Mouse (Mus musculus): ENCODE measurements around the gene Esyt3.

Gene Esyt3

DNA sequence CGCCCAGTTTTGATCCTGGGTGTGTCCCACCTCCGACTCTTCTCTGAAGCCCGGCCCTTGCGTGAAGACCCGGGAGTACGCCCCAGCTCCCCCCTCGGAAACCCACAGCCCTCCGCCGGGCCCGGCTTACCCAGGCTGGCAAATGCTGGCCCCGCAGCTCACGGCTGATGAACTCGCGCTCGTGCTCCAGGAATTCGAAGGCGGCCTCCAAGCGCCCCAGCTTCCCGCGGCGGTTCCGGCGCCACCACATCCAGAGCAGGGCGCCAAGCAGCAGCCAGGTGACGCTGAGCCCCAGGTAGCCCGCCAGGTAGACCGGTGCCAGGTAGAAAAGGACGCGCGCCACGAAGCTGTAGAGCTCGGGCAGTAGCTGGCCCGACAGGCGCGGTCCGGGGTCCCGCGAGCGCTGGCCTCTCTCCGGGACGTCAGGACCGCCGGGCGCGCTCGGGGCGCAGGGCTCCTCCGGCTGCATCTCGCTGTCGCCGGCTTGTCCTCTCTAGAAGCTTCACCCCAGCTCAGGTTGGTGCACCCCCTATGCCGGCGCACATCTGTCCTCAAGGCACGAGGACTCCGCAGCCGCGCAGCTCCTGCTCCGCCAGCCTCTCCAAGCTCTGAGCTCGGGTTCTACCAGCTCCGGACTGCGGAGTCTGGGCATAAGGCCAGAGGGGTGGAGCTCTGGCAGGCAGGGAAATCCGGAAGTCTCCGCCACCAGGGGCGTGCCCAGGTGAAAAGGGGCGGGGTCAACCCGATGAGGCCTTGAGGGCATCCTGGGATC, at the start of gene Esyt3:
Esyt3 (minus strand) TSS at position 637 of the 772 bp plus-strand sequence.
- peak; percentile 8 for DNase-seq

DNA sequence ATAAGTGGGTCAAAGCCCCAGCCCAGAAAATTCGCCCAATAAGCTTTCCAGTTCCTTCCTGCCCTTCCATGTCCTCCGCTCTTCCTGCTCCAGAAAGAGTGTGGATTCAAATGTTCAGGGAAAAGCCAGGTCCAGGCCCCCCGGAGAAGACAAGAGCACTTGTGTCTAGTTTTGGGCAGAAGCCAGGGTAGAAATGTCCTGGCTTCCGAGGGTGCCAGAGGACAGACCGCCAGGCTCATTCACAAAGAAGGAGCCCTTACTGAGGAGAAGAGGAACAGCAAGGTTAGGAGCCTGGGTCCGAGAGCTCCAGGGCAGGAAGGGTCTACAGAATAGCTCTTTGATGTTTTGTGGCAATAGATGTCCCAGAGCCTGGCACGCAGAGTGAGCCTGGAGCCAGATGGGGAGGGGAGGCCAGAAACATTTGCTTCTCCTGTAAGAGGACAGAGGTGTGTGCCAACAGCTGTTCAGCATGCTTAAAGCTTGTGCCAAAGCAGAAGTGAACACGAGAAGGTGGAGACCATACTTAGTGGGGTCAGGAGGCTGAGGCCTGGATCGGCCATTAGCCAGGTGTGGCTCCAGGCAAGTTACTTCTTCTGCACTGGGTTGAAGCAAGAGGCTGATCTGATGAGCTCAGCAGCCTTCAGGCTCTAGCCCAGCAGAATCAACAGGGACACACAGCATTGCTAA, 43.1 kb upstream of the Esyt3 start:
- no peak for DNase-seq

DNA sequence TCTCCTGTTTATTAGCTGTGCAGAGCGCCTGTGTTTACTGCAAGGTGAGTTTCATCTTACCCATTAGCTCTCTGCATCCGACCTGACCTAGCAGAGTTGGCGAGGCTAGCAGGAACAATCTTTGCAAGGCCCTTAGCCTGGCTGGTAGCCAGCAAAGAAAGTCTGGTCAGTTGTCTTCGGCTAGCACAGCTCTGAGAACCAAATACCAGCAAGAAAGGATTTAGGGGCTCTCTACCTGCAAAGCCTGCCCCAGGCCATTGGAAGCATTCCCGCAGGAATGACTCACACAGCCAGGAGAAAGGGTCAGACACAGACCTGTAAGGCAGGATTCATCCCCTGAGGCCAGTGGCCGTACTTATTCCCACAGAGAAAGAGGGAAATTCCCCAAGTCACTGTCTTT, 42.4 kb upstream of the Esyt3 start:
- DNase-seq, result peak; percentile 32

DNA sequence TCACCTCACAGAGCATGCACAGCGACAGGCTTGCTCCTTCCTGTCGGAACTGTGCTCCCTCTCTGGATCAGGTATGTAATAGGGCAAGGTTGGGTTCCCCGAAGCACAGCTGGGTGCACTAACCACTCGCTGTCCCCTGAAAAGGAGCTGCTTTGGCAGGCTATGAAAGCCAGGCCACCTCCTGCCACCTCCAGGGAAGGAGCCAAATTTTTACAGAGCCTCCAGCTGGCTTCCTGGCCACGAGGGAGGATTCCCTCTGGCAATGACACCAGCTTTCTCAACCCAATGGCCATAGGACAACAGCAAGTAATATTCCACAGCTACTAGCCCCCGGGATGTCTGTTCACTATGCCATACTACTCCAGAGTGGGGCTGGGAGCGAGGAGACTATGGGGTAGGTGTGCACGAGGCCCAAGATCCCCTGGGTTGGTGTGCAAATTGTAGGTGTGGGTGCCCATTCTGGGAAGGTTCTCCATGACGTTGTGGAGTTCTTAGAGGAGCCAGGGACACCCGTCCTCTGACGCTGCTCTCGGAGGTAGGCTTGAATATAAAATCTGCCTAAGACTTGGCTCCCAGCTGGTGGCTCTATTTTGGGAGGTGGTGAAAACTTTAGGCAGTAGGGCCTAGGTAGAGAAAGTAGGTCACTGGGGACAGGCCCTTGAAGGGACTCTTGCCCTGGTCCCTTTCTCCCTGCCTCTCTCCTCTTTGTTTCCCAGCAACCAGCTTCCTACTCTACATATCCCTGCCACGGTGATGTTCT, 38.9 kb upstream of the Esyt3 start:
- DNase-seq, result peak; percentile 34

DNA sequence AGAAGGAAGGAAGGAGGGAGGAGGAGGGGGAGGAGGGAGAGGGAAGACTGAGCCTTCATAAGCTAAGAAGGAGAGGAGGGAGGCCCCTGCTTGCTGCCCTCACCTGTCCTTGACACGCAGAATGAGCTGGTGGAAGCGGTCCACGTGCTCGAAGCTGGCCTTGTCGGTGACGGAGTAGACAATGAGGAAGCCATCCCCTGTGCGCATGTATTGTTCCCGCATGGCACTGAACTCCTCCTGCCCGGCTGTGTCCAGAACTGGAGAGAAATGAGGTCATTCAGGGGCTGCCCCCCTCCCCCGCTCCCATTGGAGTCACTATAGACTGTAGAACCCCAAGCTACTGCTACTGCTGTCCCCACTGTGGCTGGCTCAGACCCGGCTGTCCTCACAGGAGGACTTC, 36.0 kb upstream of the Esyt3 start:
- no peak for DNase-seq

DNA sequence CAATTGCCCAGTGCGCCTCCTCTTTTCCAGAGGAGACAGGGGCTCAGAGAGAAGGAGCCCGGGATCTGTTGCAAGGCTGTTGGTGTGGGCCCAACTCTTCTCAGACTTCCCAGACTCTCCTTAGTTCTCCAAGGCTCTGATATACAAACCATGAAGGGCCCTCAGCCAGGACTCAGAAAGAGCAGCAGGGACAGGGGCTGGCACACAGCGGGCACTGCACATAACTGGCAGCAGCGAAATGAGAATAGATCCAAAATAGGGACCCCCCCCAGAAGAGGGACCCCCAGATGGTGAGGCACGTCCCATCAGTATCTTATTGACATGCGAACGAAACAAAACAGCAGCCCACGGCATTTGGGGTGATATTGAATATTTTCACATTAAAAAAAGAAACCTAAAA, 34.8 kb upstream of the Esyt3 start:
- DNase-seq, result no peak

DNA sequence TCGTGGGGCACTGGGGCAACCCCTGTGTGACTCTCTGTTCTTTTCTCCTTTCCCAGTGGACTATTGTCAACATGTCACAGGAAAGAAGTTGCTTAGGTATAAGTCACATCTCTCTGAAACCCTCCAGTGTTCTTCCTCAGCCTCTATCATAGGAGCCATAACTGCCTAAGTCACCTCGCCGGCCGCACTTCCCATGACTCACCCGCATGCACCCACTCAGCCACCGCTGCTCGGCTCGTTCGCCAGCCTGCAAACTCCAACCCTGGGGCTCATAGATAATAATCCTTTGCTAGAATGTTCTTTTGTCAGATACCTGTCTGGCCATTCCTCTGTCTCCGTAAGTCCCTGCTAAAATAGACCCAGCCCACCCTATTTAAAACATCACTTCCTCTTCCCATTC, 33.2 kb upstream of the Esyt3 start:
- no peak for DNase-seq

DNA sequence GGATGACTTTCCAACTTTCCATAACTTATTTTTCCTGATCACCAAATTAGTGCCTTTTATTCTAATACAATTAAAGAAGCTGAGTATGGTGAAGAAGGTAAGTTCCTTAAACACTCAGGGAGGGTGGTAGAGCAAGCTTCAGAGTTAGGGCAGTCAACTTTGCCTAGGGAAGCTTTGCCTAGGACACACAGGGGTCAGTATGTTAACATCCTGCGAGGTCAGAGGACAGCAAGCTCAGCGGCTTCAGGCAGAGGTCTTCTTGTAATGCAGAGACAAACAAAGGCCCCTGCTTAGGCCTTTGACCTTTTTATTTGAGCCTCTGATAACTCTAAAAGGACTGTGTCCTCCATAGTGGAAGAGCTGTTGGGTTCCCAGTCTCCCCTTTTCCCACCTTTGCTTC, 32.4 kb upstream of the Esyt3 start:
- DNase-seq, result no peak

DNA sequence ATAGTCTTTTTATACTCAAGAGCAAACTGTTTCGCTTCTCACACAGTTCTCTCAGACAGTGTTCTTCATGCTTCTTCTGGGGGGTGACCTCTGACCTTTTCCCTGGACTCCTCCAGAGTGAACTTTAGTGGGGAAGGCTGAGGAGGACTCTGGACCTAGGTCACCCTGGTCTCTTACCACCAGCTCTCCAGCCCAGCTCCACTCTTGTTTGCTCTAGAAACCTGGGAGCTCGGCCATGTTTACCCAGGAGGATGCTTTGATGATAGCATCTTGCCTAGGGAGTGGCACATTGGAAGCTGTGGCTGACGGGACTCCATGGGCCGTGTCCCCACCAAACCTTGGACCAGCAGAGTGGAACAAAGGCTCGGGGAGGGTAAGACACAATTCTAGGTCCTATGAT, 31.8 kb upstream of the Esyt3 start:
- no peak for DNase-seq

DNA sequence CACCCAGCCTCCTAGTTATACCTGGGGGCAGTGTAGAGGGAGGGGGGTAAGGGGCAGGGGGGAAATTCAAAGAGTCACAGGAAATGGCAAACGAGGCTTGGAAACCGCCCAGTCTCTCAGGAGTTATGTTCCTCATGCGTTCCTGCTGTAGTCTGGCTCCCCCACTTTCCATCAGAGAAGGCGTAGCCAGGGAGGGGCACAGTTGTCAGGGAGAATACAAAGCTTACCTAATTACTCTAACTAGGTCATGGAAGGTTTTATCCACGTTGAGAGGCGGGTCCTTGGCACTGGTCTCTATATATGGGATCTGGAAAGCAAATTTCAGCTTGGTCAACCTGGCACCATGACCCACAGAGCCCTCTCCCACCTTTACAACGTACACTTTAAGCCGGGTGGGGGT, 31.1 kb upstream of the Esyt3 start:
- DNase-seq, result no peak

DNA sequence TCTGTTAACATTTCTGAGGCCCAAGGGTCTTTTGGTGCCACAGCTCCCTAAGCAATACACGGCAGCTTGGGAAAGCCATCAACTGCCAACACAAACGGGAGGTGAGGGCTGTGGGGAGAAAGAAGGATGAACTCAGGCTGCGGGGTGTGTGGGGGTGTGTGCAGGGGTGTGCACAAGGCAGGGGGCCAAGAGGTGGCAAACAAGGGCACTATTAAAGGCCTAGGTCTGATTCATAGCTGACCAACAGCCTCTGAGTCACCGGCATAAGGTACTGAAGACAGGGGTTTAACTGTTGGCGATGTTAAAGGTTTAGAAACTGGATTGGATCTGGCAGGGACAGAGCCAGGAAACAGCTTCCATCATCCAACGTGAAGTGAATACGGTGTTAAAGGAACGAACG, 30.5 kb upstream of the Esyt3 start:
- no peak for DNase-seq

DNA sequence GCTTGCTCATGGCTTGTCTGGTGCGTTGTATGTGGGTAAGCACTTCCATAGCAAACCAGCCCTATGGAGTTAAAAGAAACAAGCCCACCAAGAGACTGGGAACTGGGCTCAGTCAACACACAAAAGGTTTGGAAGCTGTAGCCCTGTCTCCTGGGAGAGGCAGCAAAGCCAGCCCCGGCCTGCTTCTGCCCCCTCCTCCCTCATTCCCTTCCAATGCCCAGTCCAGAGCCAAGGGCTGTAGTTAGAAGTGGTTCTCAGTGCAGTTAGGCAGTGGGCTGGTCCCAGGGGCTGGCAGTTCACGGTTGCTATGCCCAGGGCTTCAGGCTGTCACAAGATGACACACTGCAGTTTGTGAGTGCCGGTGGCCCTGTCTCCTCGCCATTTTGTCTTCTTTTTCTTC, 29.7 kb upstream of the Esyt3 start:
- no peak for DNase-seq

DNA sequence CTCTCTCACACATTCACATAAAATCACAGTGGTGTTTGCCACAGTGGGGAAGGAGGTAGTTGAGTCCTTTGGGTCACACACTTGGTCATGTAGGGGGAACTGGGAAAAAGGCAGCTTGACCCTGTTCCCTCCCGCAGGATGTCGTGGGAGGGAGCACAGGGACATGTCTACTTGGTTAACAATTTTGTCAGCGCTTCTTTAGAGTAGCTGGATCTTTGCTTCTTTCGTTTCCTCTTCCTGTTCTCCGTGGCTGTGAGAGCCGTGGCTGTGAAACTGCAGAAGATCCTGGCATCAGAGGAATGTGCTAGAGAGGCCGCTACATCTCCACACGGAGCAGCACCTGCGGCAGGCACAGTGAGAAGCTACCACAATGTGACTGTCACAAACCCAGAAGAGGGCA, 24.2 kb upstream of the Esyt3 start:
- no peak for DNase-seq

DNA sequence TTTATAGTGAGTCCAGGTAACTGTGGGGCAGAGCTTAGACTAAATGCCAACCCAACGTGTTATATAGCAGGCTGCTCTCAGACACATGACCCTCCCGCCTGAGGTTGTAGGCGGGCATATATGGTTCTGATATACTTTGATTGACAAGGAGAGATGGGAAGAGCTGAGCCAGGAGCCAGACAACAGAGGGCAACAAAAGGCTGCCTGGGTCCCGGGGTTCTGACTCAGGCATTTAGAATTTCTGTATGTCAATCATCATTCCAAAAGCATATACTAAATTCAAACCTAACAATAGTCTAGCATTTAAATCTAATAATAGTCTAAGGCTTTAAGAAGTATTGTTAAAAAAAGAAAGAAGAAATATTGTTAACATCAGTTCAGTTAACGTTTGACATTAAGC, 20.8 kb upstream of the Esyt3 start:
- no peak for DNase-seq

DNA sequence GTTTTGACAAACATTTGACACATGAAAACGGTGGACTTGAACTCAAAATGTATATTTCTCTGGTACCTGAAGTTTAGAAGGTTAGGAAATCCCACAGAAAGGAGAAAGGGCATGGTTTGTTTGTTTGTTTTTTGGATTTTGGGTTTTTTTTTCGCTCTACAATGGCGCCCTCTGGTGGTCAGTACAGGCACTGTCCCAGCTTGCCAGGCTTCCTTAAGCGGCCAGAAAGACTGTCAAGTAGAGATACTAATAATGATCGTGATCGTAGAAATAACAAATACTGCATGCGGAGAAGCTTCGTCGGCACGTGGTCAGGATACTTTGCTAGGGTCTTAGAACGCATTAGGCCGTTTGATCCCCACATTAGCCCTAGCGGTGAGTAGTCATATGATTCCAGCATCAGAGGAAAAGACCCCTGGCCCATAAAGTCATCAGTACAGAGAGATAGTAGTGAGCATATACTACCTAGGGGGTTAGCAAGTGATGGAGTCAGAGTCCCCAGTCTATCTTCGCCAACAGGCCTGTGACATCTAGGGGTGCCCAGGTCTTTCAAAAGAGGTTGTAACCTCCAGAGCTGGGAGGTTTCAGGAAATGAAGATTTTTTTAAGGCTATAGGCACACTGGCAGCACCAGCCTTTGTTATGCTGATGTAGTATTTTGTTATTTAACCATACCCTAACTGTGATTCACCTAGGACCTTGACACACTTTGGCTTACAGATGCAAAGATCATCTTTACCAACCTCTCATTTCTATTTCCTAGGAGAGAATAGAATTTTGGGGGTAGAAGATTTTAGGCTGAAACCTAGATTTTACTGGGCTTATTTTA, 18.4 kb upstream of the Esyt3 start:
- DNase-seq, result peak; percentile 33

DNA sequence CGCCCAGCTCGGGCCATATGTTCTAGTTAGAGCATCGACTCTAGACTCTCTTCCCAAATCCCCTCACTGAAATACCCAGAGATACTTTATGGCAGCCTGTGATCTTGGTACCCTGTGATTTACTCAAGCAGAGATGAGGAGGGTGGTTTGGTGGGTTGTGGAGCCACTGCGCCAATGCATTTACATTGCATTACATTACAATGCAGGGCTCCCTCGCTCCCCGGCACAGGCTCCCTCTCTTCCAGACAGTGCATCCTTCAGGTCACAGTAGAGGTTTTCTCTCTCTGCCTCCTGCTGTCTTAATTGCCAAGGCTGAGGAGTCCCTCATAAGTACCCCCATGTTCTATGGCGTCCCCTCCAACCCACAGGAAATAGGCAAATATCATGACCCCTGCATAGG, 10.1 kb upstream of the Esyt3 start:
- no peak for DNase-seq

DNA sequence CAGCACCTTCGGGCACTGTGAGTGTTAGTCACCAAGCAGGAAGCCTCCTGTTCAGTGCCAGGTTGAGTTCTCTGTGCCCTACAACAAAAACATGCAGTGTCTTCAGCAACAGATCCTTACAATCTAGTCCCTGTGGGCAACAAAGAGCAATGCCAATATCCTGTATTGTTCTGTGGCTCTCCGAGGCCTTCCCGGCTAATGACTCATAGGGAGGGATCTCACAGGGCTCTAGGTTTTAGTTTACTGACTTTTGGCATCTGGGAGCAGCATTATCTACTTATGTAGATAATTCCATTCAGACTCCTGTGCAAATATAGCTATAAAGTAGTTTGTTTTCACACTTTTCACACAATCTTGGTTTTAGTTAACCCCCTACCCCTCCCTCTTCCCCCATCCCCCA, 7.5 kb upstream of the Esyt3 start:
- DNase-seq, result no peak

DNA sequence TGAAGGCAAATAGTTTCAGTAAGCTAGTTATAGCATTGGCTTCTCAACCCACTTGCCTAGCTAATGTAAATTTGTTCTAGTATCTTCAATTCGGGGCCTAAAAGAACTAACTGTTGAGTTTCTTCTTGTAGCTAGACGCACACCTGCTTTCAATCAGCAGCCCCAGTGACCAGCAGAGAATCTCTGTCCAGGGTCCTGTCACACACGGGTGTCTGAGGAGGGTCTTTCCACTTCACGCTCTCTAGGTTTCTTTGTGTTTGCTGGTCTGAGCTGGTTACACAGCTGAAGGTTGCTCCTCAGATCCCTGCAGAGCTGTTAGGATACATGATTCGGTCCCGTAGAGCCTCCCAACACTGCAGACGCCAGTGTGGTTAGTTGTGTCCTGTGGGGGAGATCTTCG, 4.7 kb upstream of the Esyt3 start:
- no peak for DNase-seq

DNA sequence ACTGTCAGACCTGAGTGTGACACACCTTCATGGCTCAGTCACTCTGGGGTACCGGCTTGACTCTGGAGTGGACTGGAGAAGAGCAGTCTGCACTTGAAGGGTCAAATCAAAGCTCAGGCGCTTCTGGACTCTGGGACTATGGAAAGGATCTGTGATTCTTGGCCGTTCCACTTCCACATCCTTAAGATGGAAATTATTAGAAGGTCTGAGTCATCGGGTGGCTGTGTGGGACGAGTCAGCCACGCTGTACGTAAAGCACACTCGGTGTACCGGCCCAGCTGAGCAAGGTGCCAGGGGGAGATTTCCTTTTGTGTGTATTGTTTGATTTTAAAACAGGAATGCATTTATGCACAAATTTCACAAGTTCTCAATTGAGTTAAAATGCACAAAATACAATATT, 3.6 kb upstream of the Esyt3 start:
- no peak for DNase-seq

DNA sequence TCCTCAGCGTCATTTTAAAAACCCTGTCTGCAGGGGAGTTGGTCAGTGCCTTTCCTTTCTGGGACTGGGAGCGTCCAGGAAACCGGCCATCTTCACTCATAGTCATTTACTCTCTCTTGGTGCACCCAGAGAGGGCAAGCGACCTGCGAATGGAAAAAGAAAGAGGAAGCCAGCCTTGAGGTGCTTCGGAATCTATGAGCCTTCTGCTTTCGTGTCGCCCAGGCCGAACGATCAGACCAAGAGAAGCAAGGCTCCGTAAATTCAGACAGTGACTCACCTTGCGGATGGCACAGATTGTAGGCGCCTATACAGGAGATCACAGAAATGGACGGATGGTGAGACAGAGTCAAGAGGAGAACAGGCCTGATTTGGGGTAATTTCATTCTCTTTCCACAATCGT, 655 bp upstream of the Esyt3 start:
- DNase-seq, result no peak

DNA sequence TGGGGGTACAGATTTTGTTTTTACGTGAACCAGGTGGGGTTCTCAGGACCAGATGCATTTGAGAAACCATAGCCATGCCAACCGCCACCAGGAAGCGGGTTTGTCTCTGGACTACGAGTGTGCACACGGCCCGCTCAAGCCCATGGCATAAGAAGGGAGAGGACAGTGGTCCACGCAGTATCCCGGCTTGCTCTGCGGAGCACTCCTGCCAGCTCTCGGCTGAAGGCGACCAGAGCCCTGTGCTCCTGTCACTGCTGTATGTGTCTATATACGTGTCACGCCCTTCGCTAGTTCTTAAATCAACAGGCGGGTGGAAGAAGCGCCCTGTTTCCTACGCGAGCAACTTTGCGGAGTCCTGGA, 816 bp downstream of the Esyt3 start:
- DNase-seq, result no peak

DNA sequence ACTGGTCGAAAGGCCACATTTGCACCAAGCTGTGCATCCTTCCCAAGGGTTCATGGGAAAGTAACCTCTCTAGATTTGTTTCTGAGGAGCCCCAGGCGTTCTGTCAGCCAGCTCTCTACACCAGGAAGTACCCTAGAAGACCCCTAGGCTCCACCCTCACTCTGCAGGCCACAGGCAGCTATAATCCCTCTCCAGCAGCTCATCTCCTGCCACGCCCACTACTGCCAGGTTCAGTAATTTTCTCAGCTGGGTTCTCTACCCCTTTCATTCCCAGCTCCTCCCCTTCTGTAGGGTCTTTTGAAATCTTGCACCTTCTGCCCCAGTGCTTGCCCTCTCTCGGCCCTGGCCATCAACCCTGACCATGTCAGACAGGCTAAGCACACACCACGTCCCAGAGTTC, 2.4 kb downstream of the Esyt3 start:
- DNase-seq, result no peak

DNA sequence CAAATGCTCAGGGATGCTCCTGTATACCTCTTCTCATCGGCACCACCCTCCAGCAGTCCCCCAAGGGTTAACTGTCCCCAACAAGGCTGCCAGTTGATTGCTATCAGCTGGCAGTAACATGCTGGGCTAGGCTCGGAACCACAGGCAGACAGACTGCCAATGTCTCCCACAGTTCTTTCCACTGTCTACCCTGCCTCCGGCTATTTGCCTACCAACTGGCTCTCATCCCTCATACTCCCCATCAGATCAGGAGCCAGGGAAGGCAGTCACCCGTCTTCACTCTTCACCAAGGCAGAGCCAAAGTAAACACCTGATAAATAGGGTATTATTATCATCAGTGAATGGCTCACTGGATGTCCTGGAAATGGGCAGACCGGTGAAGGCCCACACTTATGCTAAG, 3.6 kb downstream of the Esyt3 start:
- DNase-seq, result no peak
